Mouse (Mus musculus) stomach, postnatal 0 days (tissue): ENCODE results near the gene Mis18bp1. TPM values are rescaled to one million over a fixed set of nuclear protein-coding genes. Genes with fewer than 3 reads are reported as not detected.

Source experiments
- ATAC-seq: fragments of 200-750 bp; cut with Nextera tagmentation; 2 replicates; pipeline ENCODE4 v1.8.0; 2017; ENCODE audit not compliant: low FRiP score, low TSS enrichment
- DNase-seq: peaks from one replicate; pipeline ENCODE4 v3.0.0-alpha.2; 2016; ENCODE audit warnings: low spot score
- H3K27ac ChIP-seq: fragments of 300-500 bp; sonication (generic); replicated peaks from 2 replicates; pipeline ENCODE4 v1.5.1; 2014; ENCODE audit warnings: mild to moderate bottlenecking, control low read depth
- H3K27me3 ChIP-seq: fragments of 300-500 bp; sonication (generic); 2 replicates; pipeline ENCODE4 v1.6.1; 2014; ENCODE audit warnings: low read length; ENCODE audit not compliant: control insufficient read depth, insufficient read depth
- H3K36me3 ChIP-seq: fragments of 300-500 bp; sonication (generic); 2 replicates; pipeline ENCODE4 v1.6.1; 2014; ENCODE audit warnings: low read length, mixed read lengths; ENCODE audit not compliant: control insufficient read depth, insufficient read depth
- H3K4me1 ChIP-seq: fragments of 300-500 bp; sonication (generic); replicated peaks from 2 replicates; pipeline ENCODE4 v1.6.1; 2014; ENCODE audit warnings: antibody characterized with exemption; ENCODE audit not compliant: control insufficient read depth, insufficient read depth
- H3K4me2 ChIP-seq: fragments of 300-500 bp; sonication (generic); replicated peaks from 2 replicates; pipeline ENCODE4 v1.6.1; 2014; ENCODE audit warnings: low read depth, mild to moderate bottlenecking, control low read depth, moderate library complexity
- H3K4me3 ChIP-seq: fragments of 300-500 bp; sonication (generic); 2 replicates; pipeline ENCODE4 v1.5.1; 2014; ENCODE audit warnings: low read depth, low read length, control low read depth
- H3K9ac ChIP-seq: fragments of 300-500 bp; sonication (generic); 2 replicates; pipeline ENCODE4 v1.6.1; 2014; ENCODE audit warnings: mild to moderate bottlenecking, low read length, control low read depth, mixed read lengths
- H3K9me3 ChIP-seq: fragments of 300-500 bp; sonication (generic); 2 replicates; pipeline ENCODE4 v1.6.1; 2016; ENCODE audit warnings: low read length; ENCODE audit not compliant: control insufficient read depth
- CTCF ChIP-seq: IDR thresholded peaks from 2 replicates; pipeline ENCODE4 v1.5.1; 2016; ENCODE audit warnings: antibody characterized with exemption, low read depth, mild to moderate bottlenecking, moderate library complexity
- EP300 ChIP-seq: optimal IDR thresholded peaks from 2 replicates; pipeline ENCODE3; 2016; ENCODE audit warnings: antibody characterized with exemption
- WGBS: fragments of 180-500 bp; shearing (Covaris S2); extraction: QIAGEN DNeasy Blood & Tissue Kit; methylation state at CpG from one replicate; pipeline ENCODE4 v1.1.7; 2014; 5-methylcytosine and 5-hydroxymethylcytosine counted together
- polyA plus RNA-seq: library from polyadenylated mRNA; unstranded; fragments of >200 nt; fragmentation: Nextera tagmentation; extraction: Ambion mirVana; gene quantifications from 2 replicates; pipeline ENCODE4 v1.2.1, GENCODE M21; 2015

Mis18bp1 gene
- polyA plus RNA-seq, 1 experiment from 2014 or later: 12.6 TPM

DNA sequence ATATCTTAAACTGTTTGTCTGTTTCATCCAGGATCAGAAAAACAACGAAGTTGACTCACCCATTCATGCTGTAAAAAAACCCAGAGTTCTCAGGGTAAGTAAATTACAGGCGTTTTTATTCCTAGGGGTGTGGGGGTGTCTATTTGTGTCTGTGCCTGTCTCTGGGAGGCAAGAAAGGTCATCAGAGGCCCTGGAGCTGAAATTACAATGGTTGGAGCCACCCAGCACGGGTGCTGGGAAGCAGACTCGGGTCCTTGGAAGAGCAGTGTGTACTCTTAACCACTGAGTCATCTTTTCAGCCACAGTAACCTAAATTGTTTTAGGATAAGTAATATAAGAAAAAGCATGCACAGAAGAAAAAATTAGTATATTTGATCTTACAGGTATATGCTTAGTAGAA, 58.5 kb downstream of the Mis18bp1 start:
- peaks cover 8% of the 10 kb centered on the region; the same call in 1 of the 2 replicates for H3K36me3 ChIP-seq
- DNase-seq (no peak), ATAC-seq (no peak)
- no peaks in the 10 kb centered on the region for H3K9me3 ChIP-seq
- TF ChIP-seq CTCF: no peak
- H3K4me1 ChIP-seq: no peaks in the 10 kb centered on the region
- 74% methylated on average over 4 of the region's 4 CpGs for WGBS
- no peak overlapping the region for H3K27ac ChIP-seq
- H3K27me3 ChIP-seq: no peaks in the 10 kb centered on the region
- no peak overlapping the region for H3K4me3 ChIP-seq
- H3K4me2 ChIP-seq: no peak overlapping the region
- no peak overlapping the region for H3K9ac ChIP-seq

DNA sequence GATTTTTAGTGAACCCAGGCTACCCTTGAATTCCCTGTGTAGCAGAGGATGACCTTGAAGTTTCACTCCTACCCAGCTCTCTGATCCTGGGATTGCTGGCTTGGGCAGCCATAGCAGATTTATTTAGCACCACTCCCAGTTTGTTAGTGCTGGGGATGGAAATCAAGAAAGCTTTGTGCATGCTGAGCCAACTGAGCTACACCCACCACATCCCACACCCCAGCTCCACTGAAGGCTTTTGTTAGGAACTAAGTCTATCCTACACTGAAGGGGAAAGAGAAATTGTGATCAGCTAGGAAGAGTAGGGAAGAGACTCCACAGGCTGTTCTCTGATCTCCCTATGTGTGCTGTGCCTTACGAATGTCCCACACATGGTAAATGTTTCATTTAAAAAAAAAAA, 59.6 kb downstream of the Mis18bp1 start:
- Histone ChIP-seq H3K4me1 (no peaks in the 10 kb centered on the region), H3K36me3 (peaks cover 4% of the 10 kb centered on the region; the same call in 1 of the 2 replicates), H3K9me3 (no peaks in the 10 kb centered on the region), H3K9ac (no peak overlapping the region), H3K4me2 (no peak overlapping the region), H3K27me3 (no peaks in the 10 kb centered on the region), H3K27ac (no peak overlapping the region), H3K4me3 (no peak overlapping the region)
- ATAC-seq (no peak), DNase-seq (no peak)
- TF ChIP-seq CTCF (no peak), EP300 (no peak)
- WGBS: 100% methylated on average over 1 of the region's 1 CpGs

DNA sequence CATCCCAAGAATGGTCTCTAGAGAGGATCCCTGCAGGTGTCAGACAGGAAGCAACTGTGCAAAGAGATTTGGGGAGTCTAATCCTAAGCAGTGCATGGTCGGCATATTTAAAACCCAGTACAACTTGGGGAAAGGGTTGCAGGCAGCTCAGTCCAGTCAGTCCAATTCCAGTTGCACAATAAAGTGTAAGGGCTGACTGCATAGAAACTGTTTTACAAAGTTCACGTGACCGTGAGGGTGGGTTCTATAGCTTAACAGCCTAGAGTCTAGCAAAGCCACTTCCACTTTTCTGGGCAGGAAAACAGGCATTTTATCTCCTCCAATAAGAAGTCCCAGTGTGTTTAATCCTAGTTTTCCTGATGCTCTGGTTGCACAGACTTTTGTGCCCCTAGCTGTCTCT, 60.9 kb downstream of the Mis18bp1 start:
- no peaks in the 10 kb centered on the region for H3K9me3 ChIP-seq
- no peak overlapping the region for H3K4me2 ChIP-seq
- H3K4me3 ChIP-seq: no peak overlapping the region
- 85% methylated on average over 3 of the region's 3 CpGs for WGBS
- no peak overlapping the region for H3K27ac ChIP-seq
- no peaks in the 10 kb centered on the region for H3K27me3 ChIP-seq
- DNase-seq (no peak), ATAC-seq (no peak)
- H3K9ac ChIP-seq: no peak overlapping the region
- H3K36me3 ChIP-seq: peaks cover 4% of the 10 kb centered on the region; the same call in 1 of the 2 replicates
- H3K4me1 ChIP-seq: no peaks in the 10 kb centered on the region
- no peak for TF ChIP-seq EP300
- no peak for TF ChIP-seq CTCF

DNA sequence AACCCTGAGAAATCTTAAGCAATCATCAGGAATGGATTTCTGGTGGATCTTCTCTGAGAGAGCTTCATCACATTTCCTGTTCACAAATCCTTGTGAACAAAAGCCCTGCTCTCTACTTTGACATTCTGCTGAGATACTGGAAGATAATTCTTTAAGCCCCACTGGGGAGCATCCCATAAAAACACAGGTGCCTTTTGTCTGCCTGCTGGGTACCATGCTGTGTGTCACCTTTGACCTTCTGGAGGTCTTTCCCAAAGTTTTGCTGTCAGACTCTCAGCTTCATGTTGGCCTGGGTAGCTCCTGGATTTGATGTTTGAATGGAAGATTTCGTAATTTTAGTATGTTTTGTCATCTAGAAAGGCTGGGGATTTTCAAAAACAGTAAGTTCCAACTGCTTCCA, 63.7 kb downstream of the Mis18bp1 start:
- no peak for TF ChIP-seq CTCF
- no peak for TF ChIP-seq EP300
- DNase-seq (no peak), ATAC-seq (no peak)
- no peak overlapping the region for H3K9ac ChIP-seq
- 69% methylated on average over 1 of the region's 1 CpGs for WGBS
- no peak overlapping the region for H3K27ac ChIP-seq
- H3K27me3 ChIP-seq: no peaks in the 10 kb centered on the region
- H3K9me3 ChIP-seq: no peaks in the 10 kb centered on the region
- H3K4me2 ChIP-seq: no peak overlapping the region
- H3K36me3 ChIP-seq: peaks cover 4% of the 10 kb centered on the region; the same call in 1 of the 2 replicates
- H3K4me3 ChIP-seq: no peak overlapping the region
- no peaks in the 10 kb centered on the region for H3K4me1 ChIP-seq

Other genes starting within 250 kb of the Mis18bp1 start
- gene Klhl28, start 207.1 kb downstream of the Mis18bp1 start, polyA plus RNA-seq: 7.6 and 8.1 TPM in 2 replicates
- 11.3 and 11.4 TPM in 2 replicates for gene Togaram1, start 206.8 kb downstream of the Mis18bp1 start, polyA plus RNA-seq
- gene Prpf39, start 136.3 kb downstream of the Mis18bp1 start, polyA plus RNA-seq: 17.6 and 18.2 TPM in 2 replicates
- 184 and 187 TPM in 2 replicates for gene Fkbp3, start 98.6 kb downstream of the Mis18bp1 start, polyA plus RNA-seq
- 2.5 and 3.6 TPM in 2 replicates for gene Fancm, start 97.0 kb downstream of the Mis18bp1 start, polyA plus RNA-seq
- not detected in 2 replicates for gene Wdr20rt, start 52.9 kb upstream of the Mis18bp1 start, polyA plus RNA-seq